Mouse (Mus musculus) bone marrow, adult 2 months (tissue): ENCODE measurements at regions not wholly inside any gene's neighbourhood (a gene's known extent, or its start where the extent isn't known, plus 50 kb on each side); places are given as distances from the start of the nearest gene placed in this dataset.
A peak's percentile ranks its signal among the peaks of the same experiment; 100 is the strongest.

Experiments
- H3K27ac ChIP-seq: fragments of 200-500 bp; 2 replicates; pipeline ENCODE4 v1.5.1; 2012; ENCODE audit warnings: low read depth, mild to moderate bottlenecking, control low read depth, inconsistent platforms, low read length; ENCODE audit not compliant: control insufficient read depth, poor library complexity, insufficient read depth
- H3K4me1 ChIP-seq: fragments of 200-500 bp; 2 replicates; pipeline ENCODE4 v1.6.1; 2011; ENCODE audit warnings: low read length; ENCODE audit not compliant: control insufficient read depth, insufficient read depth
- H3K4me3 ChIP-seq: fragments of 200-500 bp; replicated peaks from 2 replicates; pipeline ENCODE3; 2011; ENCODE audit warnings: mild to moderate bottlenecking, low read depth, low read length, control low read depth; ENCODE audit not compliant: control insufficient read depth
- CTCF ChIP-seq: fragments of 200-500 bp; IDR thresholded peaks from 2 replicates; pipeline ENCODE4 v1.5.1; 2011; ENCODE audit warnings: low read length, control low read depth; ENCODE audit not compliant: control insufficient read depth, insufficient read depth
- POLR2A ChIP-seq: fragments of 200-500 bp; IDR thresholded peaks from 2 replicates; pipeline ENCODE4 v1.6.1; 2011; ENCODE audit warnings: low read depth, mild to moderate bottlenecking, control low read depth, low read length, borderline replicate concordance; ENCODE audit not compliant: control insufficient read depth
- WGBS: fragments of 180-500 bp; shearing (Covaris S2); methylation state at CpG from one replicate; pipeline ENCODE4 v1.1.7; 2018; 5-methylcytosine and 5-hydroxymethylcytosine counted together

DNA sequence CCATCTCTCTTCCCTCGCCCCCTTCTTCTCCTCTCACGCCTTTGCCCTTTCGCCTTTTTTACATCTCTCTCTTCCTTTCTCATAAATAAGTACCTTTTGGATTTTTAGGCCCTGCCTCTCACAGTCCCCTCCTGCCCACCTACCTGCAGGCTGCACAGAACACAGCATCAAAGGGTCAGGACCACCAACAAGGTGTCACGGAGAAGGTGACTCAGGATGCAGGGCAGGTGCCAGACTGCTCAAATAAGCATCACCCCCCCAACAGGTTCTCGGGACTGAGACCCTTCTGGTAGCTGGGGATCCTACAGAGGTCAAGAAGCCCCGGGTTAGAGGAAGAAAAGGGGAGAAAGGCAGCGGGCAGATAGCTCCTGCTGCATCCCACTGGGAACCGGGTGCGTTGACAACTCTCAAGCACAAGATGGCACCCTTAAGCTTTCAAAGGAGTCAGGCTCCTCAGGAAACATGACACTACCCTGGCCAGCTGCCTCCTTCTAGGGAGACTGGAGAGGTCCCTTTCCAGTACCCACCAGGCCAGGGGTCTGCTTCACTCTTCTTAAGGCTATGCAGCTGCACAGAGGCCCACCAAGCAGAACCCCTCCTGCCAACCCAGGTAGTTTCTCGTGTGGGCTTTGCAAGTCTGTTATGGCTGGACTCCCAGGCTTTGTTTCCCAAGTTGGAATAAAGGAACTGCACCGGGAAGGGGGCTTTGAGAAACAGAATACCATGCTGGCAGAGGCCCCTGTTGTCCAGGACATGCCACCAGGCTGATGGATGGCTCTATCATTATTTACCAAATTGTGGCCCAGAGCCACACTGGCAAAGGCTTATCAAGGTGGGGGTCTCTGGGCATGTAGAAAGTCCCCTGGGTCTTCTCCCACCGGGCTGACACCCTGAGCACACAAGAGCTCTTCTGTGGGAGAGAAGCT lies 120.9 kb upstream of the Mki67 start:
- Histone ChIP-seq H3K4me3 (no peak overlapping the region), H3K27ac (no peak overlapping the region), H3K4me1 (no peaks in the 10 kb centered on the region)
- WGBS, result 48% methylated on average over 12 of the region's 12 CpGs
- TF ChIP-seq POLR2A, result no peak
- peak; percentile 25; the same call in 1 of the 2 replicates for TF ChIP-seq CTCF

DNA sequence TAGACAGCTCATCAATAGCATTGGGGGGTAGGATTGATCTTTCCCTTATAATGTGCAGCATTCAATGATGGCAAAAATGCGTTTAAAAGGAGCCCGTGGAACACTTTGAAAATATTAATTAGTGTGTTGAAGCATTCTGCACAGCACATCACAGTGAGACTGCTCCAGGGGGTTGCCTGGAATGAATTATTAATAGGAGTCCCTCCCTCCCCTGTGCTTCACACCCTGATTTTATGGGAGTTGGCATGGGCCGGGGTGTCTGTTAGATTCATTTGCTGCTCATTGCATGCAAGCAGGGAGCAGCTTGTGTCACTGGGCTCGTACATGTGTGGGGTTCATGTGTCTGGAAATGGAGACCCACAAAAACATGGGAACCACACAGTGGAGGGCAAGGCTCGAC lies 127.9 kb upstream of the Mki67 start:
- no peak overlapping the region for H3K27ac ChIP-seq
- TF ChIP-seq CTCF (no peak), POLR2A (no peak)
- H3K4me1 ChIP-seq, result no peaks in the 10 kb centered on the region
- H3K4me3 ChIP-seq, result no peak overlapping the region
- 71% methylated on average over 5 of the region's 5 CpGs for WGBS

- Histone ChIP-seq H3K4me1 (no peaks in the 10 kb centered on the region), H3K4me3 (no peak overlapping the region), H3K27ac (no peak overlapping the region)
- 15% methylated on average over 9 of the region's 9 CpGs for WGBS
- TF ChIP-seq POLR2A, result no peak
- TF ChIP-seq CTCF, result no peak
These were observed 131.1 kb upstream of the Mki67 start for GRCm38 (mm10) chr7:135847304-135847703.

DNA sequence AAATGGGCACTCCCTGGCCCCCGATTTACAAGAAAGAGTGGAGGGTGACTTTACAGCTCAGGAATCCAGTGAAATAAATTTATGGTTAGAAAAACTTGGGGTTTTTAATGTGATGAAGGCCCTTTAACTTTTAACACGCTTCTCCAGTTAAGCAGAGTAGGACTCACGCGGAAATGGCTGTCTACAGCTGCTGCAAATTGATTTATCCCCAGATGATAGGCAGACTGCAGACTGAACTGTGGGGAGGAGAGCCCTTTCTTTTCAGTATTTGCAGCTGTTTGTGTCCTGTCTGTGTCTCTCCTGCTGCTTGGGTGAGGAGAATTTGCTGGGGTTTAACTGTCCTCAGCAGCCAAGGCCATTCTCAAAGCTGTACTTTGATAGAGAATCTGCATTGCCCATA lies 132.0 kb upstream of the Mki67 start:
- TF ChIP-seq POLR2A (no peak), CTCF (no peak)
- Histone ChIP-seq H3K4me1 (no peaks in the 10 kb centered on the region), H3K4me3 (no peak overlapping the region), H3K27ac (no peak overlapping the region)
- 49% methylated on average over 4 of the region's 4 CpGs for WGBS

- WGBS, result 42% methylated on average over 5 of the region's 5 CpGs
- no peaks in the 10 kb centered on the region for H3K4me1 ChIP-seq
- no peak overlapping the region for H3K4me3 ChIP-seq
- TF ChIP-seq POLR2A (no peak), CTCF (no peak)
- H3K27ac ChIP-seq, result no peak overlapping the region
These were observed 132.7 kb upstream of the Mki67 start for GRCm38 (mm10) chr7:135848833-135849232.

- TF ChIP-seq CTCF (no peak), POLR2A (no peak)
- H3K4me3 ChIP-seq, result no peak overlapping the region
These were observed 137.1 kb upstream of the Mki67 start for GRCm38 (mm10) chr7:135853127-135853813.

GRCm38 (mm10) chr7:135853814-135854324 lies 137.7 kb upstream of the Mki67 start:
- H3K4me1 ChIP-seq, result no peaks in the 10 kb centered on the region
- H3K4me3 ChIP-seq, result no peak overlapping the region
- TF ChIP-seq CTCF, result no peak
- no peak for TF ChIP-seq POLR2A
- no peak overlapping the region for H3K27ac ChIP-seq
- WGBS, result 36% methylated on average over 10 of the region's 10 CpGs

More at GRCm38 (mm10) chr7:135853127-135853813, 137.1 kb upstream of the Mki67 start:
- H3K4me1 ChIP-seq, result no peaks in the 10 kb centered on the region
- H3K27ac ChIP-seq, result no peak overlapping the region
- 10% methylated on average over 39 of the region's 39 CpGs for WGBS

GRCm38 (mm10) chr7:135860288-135860687 lies 144.1 kb upstream of the Mki67 start:
- Histone ChIP-seq H3K4me1 (no peaks in the 10 kb centered on the region), H3K27ac (no peak overlapping the region), H3K4me3 (no peak overlapping the region)
- TF ChIP-seq POLR2A (no peak), CTCF (no peak)
- 54% methylated on average over 4 of the region's 4 CpGs for WGBS
